Mouse (Mus musculus) lung, postnatal 25 days (tissue): Measurements from ENCODE around the gene Rad51d.

Experiments used
- DNase-seq: peaks from one replicate; pipeline ENCODE4 v3.0.0; 2022; ENCODE audit warnings: low spot score

The Rad51d gene

GRCm38 (mm10) chr11:82891936-82892335 is 1.5 kb upstream of the Rad51d start, which contains the start of gene Fndc8:
Gene Fndc8, plus strand, starts transcription at chr11:82892124.
- DNase-seq, result no peak

DNA sequence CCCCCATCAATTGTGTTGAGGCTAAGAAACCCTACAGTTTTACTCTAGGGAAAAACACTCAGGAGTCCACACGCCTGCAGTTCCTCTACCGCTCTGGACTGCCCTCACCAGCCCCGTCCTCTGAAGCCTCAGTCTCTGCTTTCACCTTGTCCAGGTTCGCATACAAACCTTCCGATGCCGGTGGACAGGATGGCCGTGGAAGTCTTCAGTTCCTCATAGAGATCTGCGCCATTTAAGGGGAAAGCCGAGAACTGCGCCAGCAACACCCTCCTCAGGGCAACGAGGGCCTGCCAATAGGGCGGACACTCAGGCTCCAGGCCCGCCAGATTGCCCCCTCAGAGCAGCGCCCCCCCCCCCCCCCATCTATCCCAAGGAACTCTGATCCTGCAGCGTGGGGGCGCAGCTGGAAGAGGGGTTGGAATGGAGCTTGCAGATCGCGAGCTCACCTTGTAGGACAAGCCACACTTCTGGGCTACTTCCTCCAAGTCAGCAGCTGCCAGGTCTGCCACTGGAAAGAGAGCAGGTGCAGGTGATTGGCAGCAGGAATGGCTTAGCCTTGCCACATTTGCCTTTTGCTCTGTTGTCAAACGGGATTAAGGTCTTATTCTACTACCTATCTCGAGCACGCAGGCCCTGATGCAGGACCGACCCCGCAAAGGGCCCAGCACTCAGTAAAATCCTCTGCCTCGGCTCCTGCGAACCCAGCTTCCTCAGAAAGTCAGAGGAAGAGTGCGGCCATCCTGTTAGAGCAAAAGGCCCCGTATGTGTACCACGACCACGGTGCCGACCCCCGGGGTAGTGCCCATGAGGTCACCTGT is 681 bp downstream of the Rad51d start:
- DNase-seq, result no peak

- DNase-seq, result peak; percentile 7
Measured at GRCm38 (mm10) chr11:82888491-82888946, 1.9 kb downstream of the Rad51d start.

DNA sequence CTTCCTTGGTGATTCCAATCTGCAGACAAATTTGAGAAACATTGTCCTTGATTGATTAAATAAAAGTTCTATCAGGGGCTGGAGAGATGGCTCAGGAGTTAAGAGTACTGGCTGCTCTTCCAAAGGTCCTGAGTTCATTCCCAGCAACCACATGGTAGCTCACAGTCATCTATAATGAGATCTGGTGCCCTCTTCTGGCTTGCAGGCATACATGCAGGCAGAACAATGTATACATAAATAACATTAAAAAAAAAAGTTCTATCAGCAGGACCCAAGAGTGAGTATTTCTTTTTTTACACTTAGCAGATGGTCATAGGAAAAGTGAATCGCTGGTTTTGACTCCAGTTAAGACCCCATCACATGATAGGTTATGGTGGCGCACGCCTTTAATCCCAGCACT is 3.9 kb downstream of the Rad51d start:
- DNase-seq, result no peak

- no peak for DNase-seq
Measured at GRCm38 (mm10) chr11:82883180-82883579, 7.2 kb downstream of the Rad51d start.

DNA sequence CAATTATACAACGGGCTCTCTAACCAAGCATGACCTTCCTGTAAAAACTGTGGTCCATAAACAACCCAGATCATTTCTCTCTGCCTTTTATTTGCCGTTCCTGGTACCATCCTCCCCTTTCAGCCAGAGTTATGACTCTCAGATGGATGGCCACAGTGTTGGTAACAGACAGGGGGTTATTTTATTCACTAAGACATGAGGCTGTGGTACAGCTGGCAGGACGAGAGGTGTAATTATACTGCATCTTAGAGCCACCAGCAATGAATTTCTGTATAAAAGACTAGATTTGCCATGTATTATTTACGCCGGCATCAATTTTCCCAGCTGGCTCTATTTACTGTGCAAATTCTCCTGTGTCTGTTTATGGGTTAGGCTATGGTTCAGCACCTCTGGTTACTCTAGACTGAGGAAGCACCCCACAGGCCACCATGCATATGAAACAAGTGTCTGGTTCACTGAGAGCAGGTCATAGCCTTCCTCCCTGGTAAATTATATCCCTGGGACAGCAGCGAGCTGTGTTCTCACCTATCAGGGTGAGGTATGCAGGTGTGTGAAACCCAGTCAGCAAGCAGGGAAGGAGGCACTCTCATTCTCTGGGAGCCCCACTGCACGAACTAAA is 12.6 kb downstream of the Rad51d start:
- DNase-seq, result no peak

- DNase-seq, result no peak
Measured at GRCm38 (mm10) chr11:82875631-82876030, 14.8 kb downstream of the Rad51d start.

DNA sequence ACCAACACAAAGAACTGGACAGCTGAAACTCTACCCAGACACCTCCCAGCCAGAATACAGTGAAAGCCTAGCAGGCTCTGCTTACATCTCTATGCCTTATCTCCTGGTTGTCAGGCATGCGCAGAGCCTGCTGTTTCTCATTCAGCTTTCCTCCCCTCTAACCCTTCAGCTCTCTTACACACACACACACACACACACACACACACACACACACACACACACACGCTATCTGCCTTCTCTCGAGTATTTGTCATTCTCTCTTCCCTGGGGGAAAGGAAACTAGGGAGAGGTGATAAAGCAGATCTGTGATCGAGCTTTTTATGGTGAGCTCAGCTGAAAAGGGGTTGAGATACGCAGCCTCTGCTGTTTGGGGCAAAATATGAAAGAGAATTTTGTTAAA is 15.5 kb downstream of the Rad51d start:
- DNase-seq, result no peak

DNA sequence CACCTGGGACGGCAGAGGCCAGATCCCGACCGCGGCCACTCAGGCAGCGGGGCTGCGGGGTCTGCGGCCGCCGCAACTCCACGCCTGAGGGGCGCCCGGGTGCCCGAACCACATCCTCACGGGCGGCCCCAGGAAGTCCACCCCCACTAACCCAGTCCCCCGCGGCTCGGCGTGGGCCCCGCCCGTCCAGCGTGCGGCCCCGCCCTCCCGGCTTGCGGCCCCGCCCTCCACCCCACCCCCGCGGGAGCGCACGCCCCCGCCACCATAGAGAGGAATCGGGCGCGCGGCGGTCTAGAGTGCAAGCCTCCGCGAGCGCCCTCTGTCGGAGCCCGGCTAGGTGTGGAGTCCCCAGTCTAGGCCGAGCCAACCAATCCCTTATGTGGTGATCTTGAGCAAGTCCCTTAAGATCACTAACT is 19.4 kb downstream of the Rad51d start, which contains the start of gene Rffl:
Gene Rffl (minus strand): TSS at position 180 of the 416 bp plus-strand sequence.
- peak; percentile 93 for DNase-seq

- DNase-seq, result peak; percentile 53
Measured at GRCm38 (mm10) chr11:82870173-82871030, 20.0 kb downstream of the Rad51d start.

GRCm38 (mm10) chr11:82869506-82870172 is 20.8 kb downstream of the Rad51d start:
- DNase-seq, result no peak

DNA sequence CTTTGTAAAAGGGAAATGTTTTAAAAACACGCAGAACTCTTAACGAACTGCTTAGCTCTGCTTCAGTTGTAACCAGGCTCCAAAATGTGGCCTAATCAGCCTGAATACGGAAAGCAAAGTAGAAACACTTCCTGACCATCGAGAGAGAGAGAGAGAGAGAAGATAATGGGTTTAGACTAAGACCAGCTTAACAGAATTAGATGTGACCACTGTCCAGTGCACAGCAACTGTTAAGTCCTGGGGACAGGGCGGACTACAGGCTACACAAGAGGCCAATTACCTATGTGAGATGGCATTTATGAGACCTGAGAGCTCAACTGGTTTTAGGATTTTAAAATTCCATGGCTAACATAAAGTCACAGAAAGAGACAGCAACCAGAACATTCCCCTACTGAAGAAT is 22.5 kb downstream of the Rad51d start:
- no peak for DNase-seq

GRCm38 (mm10) chr11:82866850-82867564 is 23.4 kb downstream of the Rad51d start:
- no peak for DNase-seq

DNA sequence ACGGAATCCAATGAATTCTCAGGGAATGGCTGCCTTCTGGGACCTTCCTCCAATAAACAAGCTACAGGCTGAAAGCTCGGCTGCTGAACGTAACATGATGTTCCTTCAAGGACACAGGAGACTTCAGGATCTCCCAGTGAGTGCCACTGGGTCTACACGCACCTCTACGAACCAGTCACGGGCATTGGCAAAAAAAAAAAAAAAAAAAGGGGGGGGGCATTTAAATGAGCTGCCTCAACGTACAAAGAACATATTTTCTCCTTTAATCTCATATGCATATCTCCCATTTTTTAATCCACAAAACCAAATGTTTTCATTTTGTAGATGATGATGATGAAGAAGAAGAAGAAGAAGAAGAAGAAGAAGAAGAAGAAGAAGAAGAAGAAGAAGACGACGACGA is 24.5 kb downstream of the Rad51d start:
- no peak for DNase-seq

GRCm38 (mm10) chr11:82863488-82863931 is 26.9 kb downstream of the Rad51d start:
- no peak for DNase-seq

GRCm38 (mm10) chr11:82863059-82863458 is 27.4 kb downstream of the Rad51d start:
- DNase-seq, result no peak

GRCm38 (mm10) chr11:82862638-82863037 is 27.8 kb downstream of the Rad51d start:
- DNase-seq, result no peak

- DNase-seq, result no peak
Measured at GRCm38 (mm10) chr11:82861558-82861957, 28.9 kb downstream of the Rad51d start.

GRCm38 (mm10) chr11:82860759-82861158 is 29.7 kb downstream of the Rad51d start:
- DNase-seq, result no peak

- no peak for DNase-seq
Measured at GRCm38 (mm10) chr11:82857307-82857848, 33.0 kb downstream of the Rad51d start.

- DNase-seq, result no peak
Measured at GRCm38 (mm10) chr11:82856032-82856431, 34.4 kb downstream of the Rad51d start.
